In the genomic region with DNA sequence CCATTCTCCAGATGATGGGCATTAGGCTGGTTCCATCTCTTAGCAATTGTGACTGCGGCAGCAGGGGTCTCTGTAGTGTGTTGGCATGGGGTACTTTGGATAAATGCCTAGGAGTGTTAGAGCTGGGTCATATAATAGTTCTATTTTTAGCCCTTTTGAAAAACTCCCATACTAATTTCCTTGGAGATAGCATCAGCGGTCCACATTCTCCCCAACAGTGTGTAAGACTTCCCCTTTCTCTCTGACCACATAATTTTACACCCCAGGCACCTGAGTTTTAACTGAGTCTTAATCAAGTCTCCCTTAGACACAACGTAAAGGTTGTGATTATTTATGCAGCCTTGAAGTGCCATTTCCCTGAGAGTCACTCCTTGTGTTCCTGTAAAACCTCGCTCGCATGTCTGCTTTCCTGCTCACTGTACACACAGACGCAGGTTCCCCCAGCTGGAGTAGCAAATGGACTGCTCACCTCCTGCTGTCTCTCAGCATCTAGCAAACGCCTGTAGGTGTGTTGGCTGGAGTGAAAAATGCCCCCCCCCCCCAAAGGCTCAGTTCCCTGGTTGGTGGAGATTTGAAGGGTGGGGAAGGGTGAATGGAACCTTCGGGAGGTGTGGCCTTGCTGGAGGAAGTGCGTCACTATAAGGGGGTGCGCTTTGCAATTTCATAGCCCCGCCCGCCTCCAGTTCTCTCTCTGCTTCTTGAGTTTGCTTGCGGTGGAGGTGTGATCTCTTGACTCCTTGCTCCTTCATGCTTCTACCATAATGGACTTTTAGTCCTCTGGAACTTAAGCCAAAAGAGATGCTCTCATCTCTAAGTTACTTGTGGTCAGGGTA, we compare ENCODE assay signal across 9 mouse cellular contexts.
DNase-seq lines count a peak whose midpoint lies in the region; ATAC-seq and TF ChIP-seq lines count a peak whose summit lies in the region.
"Had no signal": no experiment of that assay in that cellular context is flagged by ENCODE, and none has a peak within 500 bp of the region (broad histone marks: within the 10 kb centered on the region; RNA-seq: fewer than 3 reads in every experiment).

No protein-coding gene starts in this region.

- H3K27me3 ChIP-seq in liver, embryonic 12.5 days (replicated peaks), result no peaks in the 10 kb centered on the region
- no peaks in the 10 kb centered on the region for H3K27me3 ChIP-seq in liver, embryonic 11.5 days (replicated peaks; ENCODE audit: control insufficient read depth, insufficient read depth, low read length)
- H3K27me3 ChIP-seq in intestine, embryonic 15.5 days (replicated peaks), result no peaks in the 10 kb centered on the region
- H3K27me3 ChIP-seq: CH12.LX had no signal

- no peak overlapping the region for H3K27ac ChIP-seq in liver, embryonic 12.5 days
- H3K27ac ChIP-seq in liver, embryonic 11.5 days (ENCODE audit: low read depth, low read length), result no peak overlapping the region
- no peak overlapping the region for H3K27ac ChIP-seq in intestine, embryonic 15.5 days

- no peaks in the 10 kb centered on the region for H3K36me3 ChIP-seq in liver, embryonic 12.5 days
- no peaks in the 10 kb centered on the region for H3K36me3 ChIP-seq in liver, embryonic 11.5 days (ENCODE audit: control insufficient read depth, insufficient read depth, low read length)
- no peaks in the 10 kb centered on the region for H3K36me3 ChIP-seq in intestine, embryonic 15.5 days

- peaks cover 6% of the 10 kb centered on the region; the same call in 1 of the 2 replicates for H3K4me1 ChIP-seq in liver, embryonic 12.5 days
- no peaks in the 10 kb centered on the region for H3K4me1 ChIP-seq in liver, embryonic 11.5 days (replicated peaks; ENCODE audit: control insufficient read depth, insufficient read depth, low read length)
- H3K4me1 ChIP-seq in lung, adult 2 months (ENCODE audit: control insufficient read depth, insufficient read depth, low read length), result 0 out of 2 replicates have a peak, but pooled peaks cover 2% of the 10 kb centered on the region
- H3K4me1 ChIP-seq in intestine, embryonic 15.5 days (replicated peaks), result 0 out of 2 replicates have a peak, but pooled peaks cover 3% of the 10 kb centered on the region

- peak overlapping the region; percentile 8; the same call in 1 of the 2 replicates for H3K4me2 ChIP-seq in liver, embryonic 12.5 days
- H3K4me2 ChIP-seq in liver, embryonic 11.5 days, result no peak overlapping the region
- no peak overlapping the region for H3K4me2 ChIP-seq in intestine, embryonic 15.5 days (replicated peaks)

- WGBS in liver, embryonic 12.5 days (ENCODE audit: insufficient replicate concordance), result 54% methylated on average over 13 of the region's 13 CpGs
- 66% methylated on average over 13 of the region's 13 CpGs for WGBS in liver, embryonic 11.5 days
- 51% methylated on average over 13 of the region's 13 CpGs for WGBS in lung, adult 2 months
- 76% methylated on average over 13 of the region's 13 CpGs for WGBS in intestine, embryonic 15.5 days

- DNase-seq in adrenal gland, adult 8-10 months, result peak; percentile 23
- DNase-seq in adrenal gland, adult 18-20 months (ENCODE audit: low spot score in 2 of 2), result no peak
- DNase-seq in liver, embryonic 11.5 days (ENCODE audit: low spot score), result no peak
- peak; percentile 85 to 87 for DNase-seq in cerebellum, postnatal 10 days
- DNase-seq in lung, adult 2 months, result no peak
- no peak for DNase-seq in heart, adult 11 months

- H3K9me3 ChIP-seq in liver, embryonic 12.5 days (replicated peaks), result no peaks in the 10 kb centered on the region
- no peaks in the 10 kb centered on the region for H3K9me3 ChIP-seq in liver, embryonic 11.5 days (ENCODE audit: control insufficient read depth, low read length)
- H3K9me3 ChIP-seq in intestine, embryonic 15.5 days, result no peaks in the 10 kb centered on the region

- TF ChIP-seq CTCF in lung, adult 2 months (IDR thresholded peaks at IDR 0.05; ENCODE audit: insufficient read depth, low read length), result no peak

- H3K9ac ChIP-seq in liver, embryonic 12.5 days, result no peak overlapping the region
- no peak overlapping the region for H3K9ac ChIP-seq in liver, embryonic 11.5 days (ENCODE audit: low read depth, low read length)
- H3K9ac ChIP-seq in intestine, embryonic 15.5 days, result no peak overlapping the region

- TF ChIP-seq POLR2A in lung, adult 2 months (IDR thresholded peaks at IDR 0.05; ENCODE audit: borderline replicate concordance, extremely low read depth, low read depth, low read length), result no peak; the same call in 1 of the 2 replicates

- H3K4me3 ChIP-seq in liver, embryonic 12.5 days, result no peak overlapping the region
- no peak overlapping the region for H3K4me3 ChIP-seq in liver, embryonic 11.5 days (ENCODE audit: low read depth, low read length)
- H3K4me3 ChIP-seq in lung, adult 2 months (replicated peaks; ENCODE audit: extremely low read depth, low read depth, low read length), result peak overlapping the region; percentile 31
- no peak overlapping the region for H3K4me3 ChIP-seq in intestine, embryonic 15.5 days (replicated peaks)

- no peak for ATAC-seq in liver, embryonic 12.5 days
- ATAC-seq in liver, embryonic 11.5 days (replicated peaks; ENCODE audit: low FRiP score), result no peak
- no peak for ATAC-seq in intestine, embryonic 15.5 days

Comparison
In these comparisons a context has a peak if more than half of its experiments do, and no peak if none do; other contexts are left out.
1. DNase-seq: peak in adrenal gland, adult 8-10 months (single experiment) and cerebellum, postnatal 10 days (2 of 2); none in adrenal gland, adult 18-20 months (0 of 2), liver, embryonic 11.5 days (single experiment), lung, adult 2 months (single experiment) and heart, adult 11 months (single experiment).